Mouse (Mus musculus) hindbrain, postnatal 0 days (tissue): Measurements from ENCODE around the gene Asap2. TPM values are rescaled to one million over a fixed set of nuclear protein-coding genes. Genes with fewer than 3 reads are reported as not detected.

Source experiments
- ATAC-seq: fragments of 200-750 bp; cut with Nextera tagmentation; 2 replicates; pipeline ENCODE4 v1.8.0; 2017; ENCODE audit warnings: mild to moderate bottlenecking, moderate TSS enrichment, moderate library complexity
- DNase-seq: peaks from one replicate; pipeline ENCODE4 v3.0.0-alpha.2; 2015; ENCODE audit warnings: low spot score
- H3K27ac ChIP-seq: fragments of 300-500 bp; sonication (generic); 2 replicates; pipeline ENCODE4 v1.5.1; 2014; ENCODE audit warnings: mild to moderate bottlenecking
- H3K27me3 ChIP-seq: fragments of 300-500 bp; sonication (generic); 2 replicates; pipeline ENCODE4 v1.6.1; 2014; ENCODE audit warnings: low read length, mixed read lengths; ENCODE audit not compliant: insufficient read depth
- H3K36me3 ChIP-seq: fragments of 300-500 bp; sonication (generic); 2 replicates; pipeline ENCODE4 v1.6.1; 2014; ENCODE audit warnings: low read length, mixed read lengths; ENCODE audit not compliant: insufficient read depth
- H3K4me1 ChIP-seq: fragments of 300-500 bp; sonication (generic); 2 replicates; pipeline ENCODE4 v1.6.1; 2014; ENCODE audit warnings: antibody characterized with exemption, low read length, mixed read lengths; ENCODE audit not compliant: insufficient read depth
- H3K4me2 ChIP-seq: fragments of 300-500 bp; sonication (generic); 2 replicates; pipeline ENCODE4 v1.6.1; 2014; ENCODE audit warnings: low read depth, mild to moderate bottlenecking, low read length, moderate library complexity, mixed read lengths
- H3K4me3 ChIP-seq: fragments of 300-500 bp; sonication (generic); 2 replicates; pipeline ENCODE4 v1.5.1; 2014; ENCODE audit warnings: low read length
- H3K9ac ChIP-seq: fragments of 300-500 bp; sonication (generic); replicated peaks from 2 replicates; pipeline ENCODE4 v1.6.1; 2014; ENCODE audit warnings: mild to moderate bottlenecking, low read length, moderate library complexity, mixed read lengths
- H3K9me3 ChIP-seq: fragments of 300-500 bp; sonication (generic); 2 replicates; pipeline ENCODE4 v1.6.1; 2016; ENCODE audit warnings: low read length, mixed read lengths
- CTCF ChIP-seq: IDR thresholded peaks from 2 replicates; pipeline ENCODE4 v1.5.1; 2016; ENCODE audit warnings: antibody characterized with exemption, control low read depth, low read depth
- WGBS: fragments of 180-500 bp; shearing (Covaris S2); extraction: QIAGEN DNeasy Blood & Tissue Kit; methylation state at CpG from one replicate; pipeline ENCODE4 v1.1.7; 2014; 5-methylcytosine and 5-hydroxymethylcytosine counted together
- polyA plus RNA-seq: library from polyadenylated mRNA; unstranded; fragments of >200 nt; fragmentation: Nextera tagmentation; extraction: Ambion mirVana; gene quantifications from 2 replicates; pipeline ENCODE4 v1.2.1, GENCODE M21; 2015
- total RNA-seq: library from RNA; depleted of rRNA; stranded (reverse); fragments of >200 nt; gene quantifications from 2 replicates; pipeline ENCODE4 v1.2.3, GENCODE M21; 2014

Asap2 gene
- total and polyA plus RNA-seq, 2 experiments from 2014 or later, result 15.7 to 22.8 TPM

DNA sequence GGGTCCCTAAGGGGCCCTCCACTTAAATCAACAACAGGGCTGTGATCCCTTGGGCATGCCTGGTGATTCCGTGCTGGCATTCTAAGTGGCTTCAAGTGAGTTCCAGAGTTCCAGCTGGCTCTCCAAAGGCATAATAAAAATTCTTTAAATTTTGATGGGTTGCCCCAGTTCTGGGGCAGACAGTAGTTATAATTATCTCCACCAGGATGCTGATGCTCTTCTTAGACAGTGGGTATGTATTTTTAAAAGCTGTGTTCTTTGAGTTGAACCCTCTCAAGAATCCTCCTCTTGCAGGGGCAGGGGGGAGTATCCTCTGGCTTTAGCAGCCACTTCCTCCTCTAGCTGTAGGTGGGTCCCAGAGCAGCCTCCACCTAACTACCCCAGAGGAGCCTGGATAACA, 230.3 kb downstream of the Asap2 start:
- Histone ChIP-seq H3K36me3 (peaks cover 20% of the 10 kb centered on the region), H3K4me1 (no peaks in the 10 kb centered on the region), H3K27ac (no peak overlapping the region), H3K27me3 (no peaks in the 10 kb centered on the region), H3K9me3 (no peaks in the 10 kb centered on the region), H3K4me3 (no peak overlapping the region), H3K9ac (no peak overlapping the region), H3K4me2 (no peak overlapping the region)
- 80% methylated on average over 1 of the region's 1 CpGs for WGBS
- TF ChIP-seq CTCF, result no peak
- DNase-seq, result no peak
- ATAC-seq, result no peak

DNA sequence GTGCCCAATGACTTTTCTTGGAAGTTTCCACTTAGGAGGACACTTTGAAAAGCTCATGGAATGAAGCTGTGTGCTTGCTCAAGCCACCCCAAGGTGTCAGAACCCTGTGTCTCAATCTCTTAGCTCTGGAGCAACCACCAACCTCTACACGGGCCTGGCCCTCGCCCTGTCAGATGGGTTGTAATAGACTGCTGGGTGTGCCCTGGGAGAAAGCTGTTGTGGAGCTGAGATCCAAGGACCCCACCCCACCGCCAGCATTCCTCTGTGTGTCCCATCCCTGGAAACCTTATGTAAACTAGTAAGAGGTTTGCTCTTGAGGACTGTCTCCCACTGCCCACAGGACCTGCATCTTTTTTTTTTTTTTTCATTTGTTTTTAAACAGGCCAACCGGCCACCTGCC, 233.7 kb downstream of the Asap2 start:
- Histone ChIP-seq H3K27me3 (no peaks in the 10 kb centered on the region), H3K4me1 (no peaks in the 10 kb centered on the region), H3K4me3 (no peak overlapping the region), H3K36me3 (peaks cover 7% of the 10 kb centered on the region), H3K27ac (no peak overlapping the region), H3K9ac (no peak overlapping the region), H3K4me2 (no peak overlapping the region), H3K9me3 (no peaks in the 10 kb centered on the region)
- no peak for ATAC-seq
- WGBS, result 85% methylated on average over 4 of the region's 4 CpGs
- DNase-seq, result no peak
- no peak for TF ChIP-seq CTCF

DNA sequence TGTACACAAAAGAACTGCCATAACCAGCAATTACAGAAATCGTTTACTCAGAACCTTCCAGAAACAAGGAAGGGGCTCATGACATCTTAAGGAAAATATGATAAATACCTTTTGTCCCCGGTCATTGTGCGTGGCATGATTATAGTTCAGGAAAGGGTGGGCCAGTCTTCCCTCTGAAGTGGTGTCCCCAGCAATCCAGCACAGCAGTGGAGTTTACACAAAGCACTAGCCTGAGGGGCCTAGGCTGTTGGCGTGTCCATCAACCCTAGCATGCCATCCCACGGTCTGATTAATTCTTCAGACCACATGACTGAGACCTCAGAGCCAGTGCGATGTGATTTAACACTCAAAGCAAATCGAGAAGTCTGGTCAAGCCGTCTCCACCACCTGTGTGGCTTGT, 235.1 kb downstream of the Asap2 start:
- ATAC-seq (no peak; the same call in 1 of the 2 replicates), DNase-seq (no peak)
- Histone ChIP-seq H3K27ac (no peak overlapping the region), H3K4me2 (no peak overlapping the region), H3K4me3 (no peak overlapping the region), H3K9me3 (no peaks in the 10 kb centered on the region), H3K9ac (no peak overlapping the region), H3K27me3 (no peaks in the 10 kb centered on the region), H3K4me1 (no peaks in the 10 kb centered on the region), H3K36me3 (peaks cover 8% of the 10 kb centered on the region)
- TF ChIP-seq CTCF, result no peak
- 50% methylated on average over 8 of the region's 8 CpGs for WGBS

DNA sequence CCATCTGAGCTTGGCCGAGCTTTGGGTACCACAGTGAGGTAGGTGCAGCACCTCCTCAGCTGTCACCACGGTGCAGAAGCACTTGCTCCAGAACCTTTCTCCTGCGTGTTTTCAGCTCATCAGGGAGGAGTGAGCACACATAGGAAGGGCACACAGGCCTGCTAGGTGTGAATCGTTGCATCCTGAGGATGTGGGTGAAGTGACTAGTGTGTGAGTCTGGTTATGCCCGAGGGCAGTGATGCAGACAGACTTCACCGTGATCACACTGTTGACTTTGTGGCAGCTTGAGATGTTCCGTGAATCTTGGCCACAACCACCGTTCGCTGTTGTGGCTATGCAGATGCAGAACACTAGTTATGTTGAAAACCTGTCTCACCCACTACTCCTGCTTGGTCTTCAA, 236.1 kb downstream of the Asap2 start:
- TF ChIP-seq CTCF, result no peak
- H3K9ac ChIP-seq, result no peak overlapping the region
- no peak overlapping the region for H3K4me2 ChIP-seq
- DNase-seq (no peak), ATAC-seq (no peak)
- no peaks in the 10 kb centered on the region for H3K4me1 ChIP-seq
- H3K27ac ChIP-seq, result no peak overlapping the region
- H3K9me3 ChIP-seq, result no peaks in the 10 kb centered on the region
- no peaks in the 10 kb centered on the region for H3K27me3 ChIP-seq
- peaks cover 16% of the 10 kb centered on the region for H3K36me3 ChIP-seq
- 84% methylated on average over 9 of the region's 9 CpGs for WGBS
- no peak overlapping the region for H3K4me3 ChIP-seq

DNA sequence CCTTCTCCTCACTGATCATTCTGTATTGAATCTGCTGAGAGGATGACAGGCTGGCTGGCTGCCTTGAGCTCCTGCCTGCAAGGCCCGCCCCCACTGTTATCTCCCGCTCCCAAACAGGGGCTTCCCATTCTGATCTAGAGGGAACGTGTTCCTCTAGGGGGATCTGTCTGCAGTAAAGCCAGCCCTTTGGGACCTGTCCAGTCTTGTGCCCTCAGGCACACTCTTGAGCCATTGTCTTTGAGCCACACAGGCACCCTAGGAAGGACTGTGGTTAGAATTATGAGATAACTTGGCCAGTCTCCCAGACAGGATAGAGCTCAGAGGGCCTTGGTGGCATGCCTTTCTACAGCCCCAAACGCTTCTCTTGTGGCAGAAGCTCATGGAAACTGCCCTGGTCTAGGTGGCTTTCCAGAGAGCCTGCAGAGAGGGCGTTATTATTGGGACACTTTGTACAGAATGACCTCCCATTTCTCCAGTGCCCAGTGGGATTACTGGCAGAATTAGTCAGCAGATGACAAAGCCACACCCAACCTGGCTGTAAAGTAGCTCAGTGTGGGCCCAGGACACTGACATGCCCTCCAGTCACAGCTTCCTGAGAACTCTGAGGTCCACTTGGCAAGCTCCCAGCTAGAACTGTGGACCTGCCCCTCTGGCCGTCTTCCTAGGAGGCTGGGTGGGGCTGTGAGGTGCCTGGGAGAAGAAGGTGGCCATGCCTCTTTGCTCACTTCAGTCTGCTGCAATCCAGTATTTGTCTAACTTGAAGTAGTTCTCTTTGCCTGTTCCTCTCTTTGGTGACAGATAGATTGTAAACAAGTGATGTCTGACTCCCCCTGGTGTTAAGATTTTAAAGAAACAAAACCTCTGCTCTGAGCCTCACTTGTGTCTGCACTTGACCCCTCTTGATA, 237.1 kb downstream of the Asap2 start:
- WGBS, result 39% methylated on average over 6 of the region's 6 CpGs
- ATAC-seq, result peak; percentile 58
- 0 out of 2 replicates have a peak overlapping the region, but pooled peaks have one; percentile 12 for H3K27ac ChIP-seq
- H3K9ac ChIP-seq, result no peak overlapping the region
- H3K9me3 ChIP-seq, result no peaks in the 10 kb centered on the region
- DNase-seq, result peak; percentile 72
- no peaks in the 10 kb centered on the region for H3K27me3 ChIP-seq
- no peaks in the 10 kb centered on the region for H3K4me1 ChIP-seq
- no peak overlapping the region for H3K4me3 ChIP-seq
- H3K4me2 ChIP-seq, result no peak overlapping the region
- peaks cover 25% of the 10 kb centered on the region for H3K36me3 ChIP-seq
- TF ChIP-seq CTCF, result peak; percentile 62

DNA sequence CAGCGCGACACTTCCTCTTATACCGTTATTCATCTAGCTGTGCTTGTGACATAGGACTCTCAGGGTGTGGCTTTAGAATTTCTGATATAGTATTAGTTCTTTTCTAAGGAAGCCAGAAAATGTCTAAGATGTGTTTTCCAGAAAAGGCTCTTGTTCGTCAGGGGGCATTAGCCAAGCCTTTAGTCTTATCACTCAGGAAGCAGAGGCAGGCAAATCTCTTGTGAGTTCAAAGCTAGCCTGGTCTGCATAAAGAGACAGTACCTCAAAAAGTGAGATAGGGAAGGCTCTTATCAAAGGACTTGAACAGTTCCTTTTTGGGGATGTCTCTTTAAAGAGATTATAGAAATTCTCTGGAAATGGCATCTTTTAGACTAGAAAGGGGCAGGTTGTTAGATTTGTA, 238.4 kb downstream of the Asap2 start:
- no peaks in the 10 kb centered on the region for H3K9me3 ChIP-seq
- H3K4me3 ChIP-seq, result no peak overlapping the region
- 87% methylated on average over 4 of the region's 4 CpGs for WGBS
- ATAC-seq, result no peak
- H3K36me3 ChIP-seq, result peaks cover 29% of the 10 kb centered on the region
- no peaks in the 10 kb centered on the region for H3K4me1 ChIP-seq
- TF ChIP-seq CTCF, result no peak
- no peak overlapping the region for H3K27ac ChIP-seq
- no peak overlapping the region for H3K9ac ChIP-seq
- DNase-seq, result no peak
- no peak overlapping the region for H3K4me2 ChIP-seq
- H3K27me3 ChIP-seq, result no peaks in the 10 kb centered on the region
